Mouse (Mus musculus) stomach, embryonic 15.5 days (tissue): ENCODE data around the gene Mst1. TPM values are rescaled to one million over a fixed set of nuclear protein-coding genes. Genes with fewer than 3 reads are reported as not detected.

Experiments
- ATAC-seq: fragments of 200-750 bp; cut with Nextera tagmentation; 2 replicates; pipeline ENCODE4 v1.8.0; 2017; ENCODE audit warnings: low read depth, moderate number of reproducible peaks, moderate TSS enrichment; ENCODE audit not compliant: insufficient read depth, low FRiP score
- H3K27ac ChIP-seq: fragments of 300-500 bp; sonication (generic); 2 replicates; pipeline ENCODE4 v1.5.1; 2015; ENCODE audit warnings: mild to moderate bottlenecking, inconsistent platforms
- H3K27me3 ChIP-seq: fragments of 300-500 bp; sonication (generic); replicated peaks from 2 replicates; pipeline ENCODE4 v1.6.1; 2015; ENCODE audit warnings: inconsistent platforms
- H3K36me3 ChIP-seq: fragments of 300-500 bp; sonication (generic); 2 replicates; pipeline ENCODE4 v1.6.1; 2015; ENCODE audit warnings: inconsistent platforms
- H3K4me1 ChIP-seq: fragments of 300-500 bp; sonication (generic); 2 replicates; pipeline ENCODE4 v1.6.1; 2015; ENCODE audit warnings: inconsistent platforms
- H3K4me2 ChIP-seq: fragments of 300-500 bp; sonication (generic); 2 replicates; pipeline ENCODE4 v1.6.1; 2015; ENCODE audit warnings: mild to moderate bottlenecking, inconsistent platforms
- H3K4me3 ChIP-seq: fragments of 300-500 bp; sonication (generic); replicated peaks from 2 replicates; pipeline ENCODE4 v1.5.1; 2015; ENCODE audit warnings: inconsistent platforms
- H3K9ac ChIP-seq: fragments of 300-500 bp; sonication (generic); 2 replicates; pipeline ENCODE4 v1.6.1; 2015; ENCODE audit warnings: inconsistent platforms
- H3K9me3 ChIP-seq: fragments of 300-500 bp; sonication (generic); 2 replicates; pipeline ENCODE4 v1.6.1; 2016; ENCODE audit warnings: inconsistent platforms
- WGBS: fragments of 180-500 bp; shearing (Covaris S2); methylation state at CpG from one replicate; pipeline ENCODE4 v1.1.7; 2015; 5-methylcytosine and 5-hydroxymethylcytosine counted together
- polyA plus RNA-seq: library from polyadenylated mRNA; unstranded; fragments of >200 nt; fragmentation: Nextera tagmentation; extraction: Ambion mirVana; gene quantifications from 2 replicates; pipeline ENCODE4 v1.2.1, GENCODE M21; 2015

The Mst1 gene
- polyA plus RNA-seq, 1 experiment from 2014 or later = 7.9 TPM

GRCm38 (mm10) chr9:108107867-108108266, 27.6 kb downstream of the Mst1 start:
- Histone ChIP-seq H3K9me3 (no peaks in the 10 kb centered on the region), H3K36me3 (no peaks in the 10 kb centered on the region), H3K27me3 (no peaks in the 10 kb centered on the region), H3K4me2 (no peak overlapping the region), H3K9ac (no peak overlapping the region), H3K27ac (no peak overlapping the region), H3K4me3 (no peak overlapping the region), H3K4me1 (peaks cover 30% of the 10 kb centered on the region)
- ATAC-seq = no peak
- WGBS = 90% methylated on average over 16 of the region's 16 CpGs

GRCm38 (mm10) chr9:108110160-108110559, 29.9 kb downstream of the Mst1 start:
- 70% methylated on average over 16 of the region's 16 CpGs for WGBS
- H3K27ac ChIP-seq = no peak overlapping the region
- H3K9me3 ChIP-seq = no peaks in the 10 kb centered on the region
- H3K36me3 ChIP-seq = no peaks in the 10 kb centered on the region
- no peak overlapping the region for H3K9ac ChIP-seq
- H3K4me2 ChIP-seq = peak overlapping the region; percentile 82
- 0 out of 2 replicates have a peak, but pooled peaks cover 3% of the 10 kb centered on the region for H3K27me3 ChIP-seq
- peaks cover 24% of the 10 kb centered on the region for H3K4me1 ChIP-seq
- peak; percentile 44; the same call in 1 of the 2 replicates for ATAC-seq
- H3K4me3 ChIP-seq = peak overlapping the region; percentile 34

DNA sequence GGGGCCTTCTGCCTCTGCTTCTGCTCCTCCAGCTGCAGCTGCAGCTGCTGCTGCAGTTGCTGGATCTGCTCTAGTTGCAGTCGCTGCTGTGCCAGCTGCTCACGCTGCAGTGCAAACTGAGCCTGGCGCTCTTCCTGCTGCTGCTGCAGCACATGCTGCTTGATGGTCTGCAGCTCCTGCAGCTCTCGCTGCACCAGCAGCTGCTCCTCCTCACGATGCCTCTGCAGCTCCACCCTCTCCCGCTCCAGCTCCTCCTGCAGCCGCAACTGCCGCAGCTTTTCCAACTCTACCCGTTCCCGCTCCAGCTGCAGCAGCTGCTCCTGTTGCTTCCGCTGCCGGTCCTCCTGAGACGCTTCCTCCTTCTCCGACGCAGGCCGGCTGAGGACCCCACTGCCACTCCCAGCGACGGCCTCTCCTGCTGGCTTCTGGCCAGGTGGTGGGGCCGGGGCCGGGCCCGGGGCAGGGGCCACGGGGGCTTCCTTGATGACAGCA, 30.9 kb downstream of the Mst1 start:
- ATAC-seq = no peak
- peak overlapping the region; percentile 34 for H3K4me3 ChIP-seq
- H3K9ac ChIP-seq = 0 out of 2 replicates have a peak overlapping the region, but pooled peaks have one; percentile 12
- peak overlapping the region; percentile 82 for H3K4me2 ChIP-seq
- H3K36me3 ChIP-seq = no peaks in the 10 kb centered on the region
- H3K9me3 ChIP-seq = no peaks in the 10 kb centered on the region
- 6% methylated on average over 22 of the region's 22 CpGs for WGBS
- H3K4me1 ChIP-seq = peaks cover 19% of the 10 kb centered on the region
- 0 out of 2 replicates have a peak, but pooled peaks cover 3% of the 10 kb centered on the region for H3K27me3 ChIP-seq
- peak overlapping the region; percentile 51 for H3K27ac ChIP-seq

DNA sequence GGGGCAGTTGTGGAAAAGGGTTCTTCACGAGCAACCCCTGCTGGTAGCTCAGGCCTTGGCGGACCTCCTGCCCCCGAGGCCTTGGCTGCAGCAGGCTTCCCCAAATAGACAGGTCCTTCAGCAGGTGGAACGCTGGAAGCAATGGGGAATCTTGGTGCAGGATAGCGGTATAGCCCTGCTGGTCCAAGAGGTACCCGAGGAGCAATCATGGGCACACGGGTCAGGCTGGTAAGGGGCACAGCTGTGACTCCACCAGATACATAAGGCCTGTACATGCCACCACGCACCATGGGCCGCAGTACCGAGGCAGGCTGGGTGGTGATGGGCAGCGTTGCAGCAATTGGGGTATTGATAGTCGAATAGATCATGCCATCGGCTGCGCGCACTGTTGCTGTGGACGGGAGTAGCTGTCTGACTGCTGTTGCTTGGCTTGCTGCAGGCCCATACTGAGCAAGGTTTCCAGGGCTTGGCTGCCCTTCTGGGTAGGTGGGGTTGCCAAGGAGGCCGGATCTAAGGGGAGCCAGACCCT, 31.4 kb downstream of the Mst1 start:
- Histone ChIP-seq H3K9me3 (no peaks in the 10 kb centered on the region), H3K27me3 (0 out of 2 replicates have a peak, but pooled peaks cover 3% of the 10 kb centered on the region), H3K36me3 (no peaks in the 10 kb centered on the region), H3K4me3 (peak overlapping the region; percentile 34), H3K9ac (0 out of 2 replicates have a peak overlapping the region, but pooled peaks have one; percentile 12), H3K27ac (peak overlapping the region; percentile 51), H3K4me2 (peak overlapping the region; percentile 82), H3K4me1 (peaks cover 19% of the 10 kb centered on the region)
- WGBS = 77% methylated on average over 17 of the region's 17 CpGs
- no peak for ATAC-seq

GRCm38 (mm10) chr9:108112719-108113340, 32.6 kb downstream of the Mst1 start:
- no peaks in the 10 kb centered on the region for H3K9me3 ChIP-seq
- H3K4me2 ChIP-seq = no peak overlapping the region
- no peak overlapping the region for H3K27ac ChIP-seq
- 92% methylated on average over 18 of the region's 18 CpGs for WGBS
- H3K4me1 ChIP-seq = peaks cover 19% of the 10 kb centered on the region
- no peak overlapping the region for H3K4me3 ChIP-seq
- H3K36me3 ChIP-seq = no peaks in the 10 kb centered on the region
- H3K27me3 ChIP-seq = 0 out of 2 replicates have a peak, but pooled peaks cover 3% of the 10 kb centered on the region
- no peak overlapping the region for H3K9ac ChIP-seq
- ATAC-seq = no peak

- H3K9ac ChIP-seq = no peak overlapping the region
- WGBS = 65% methylated on average over 43 of the region's 43 CpGs
- ATAC-seq = no peak
- 0 out of 2 replicates have a peak, but pooled peaks cover 3% of the 10 kb centered on the region for H3K27me3 ChIP-seq
- no peaks in the 10 kb centered on the region for H3K9me3 ChIP-seq
- H3K4me1 ChIP-seq = peaks cover 21% of the 10 kb centered on the region
- H3K4me2 ChIP-seq = no peak overlapping the region
- no peak overlapping the region for H3K4me3 ChIP-seq
- H3K27ac ChIP-seq = no peak overlapping the region
- H3K36me3 ChIP-seq = no peaks in the 10 kb centered on the region
Measured at GRCm38 (mm10) chr9:108115290-108116077, 35.2 kb downstream of the Mst1 start.

- Histone ChIP-seq H3K4me1 (peaks cover 11% of the 10 kb centered on the region), H3K27ac (no peak overlapping the region), H3K4me3 (no peak overlapping the region), H3K4me2 (no peak overlapping the region), H3K9ac (no peak overlapping the region), H3K27me3 (0 out of 2 replicates have a peak, but pooled peaks cover 3% of the 10 kb centered on the region), H3K9me3 (no peaks in the 10 kb centered on the region), H3K36me3 (no peaks in the 10 kb centered on the region)
- no peak for ATAC-seq
- WGBS = 56% methylated on average over 4 of the region's 4 CpGs
Measured at GRCm38 (mm10) chr9:108117143-108117542, 36.9 kb downstream of the Mst1 start.

DNA sequence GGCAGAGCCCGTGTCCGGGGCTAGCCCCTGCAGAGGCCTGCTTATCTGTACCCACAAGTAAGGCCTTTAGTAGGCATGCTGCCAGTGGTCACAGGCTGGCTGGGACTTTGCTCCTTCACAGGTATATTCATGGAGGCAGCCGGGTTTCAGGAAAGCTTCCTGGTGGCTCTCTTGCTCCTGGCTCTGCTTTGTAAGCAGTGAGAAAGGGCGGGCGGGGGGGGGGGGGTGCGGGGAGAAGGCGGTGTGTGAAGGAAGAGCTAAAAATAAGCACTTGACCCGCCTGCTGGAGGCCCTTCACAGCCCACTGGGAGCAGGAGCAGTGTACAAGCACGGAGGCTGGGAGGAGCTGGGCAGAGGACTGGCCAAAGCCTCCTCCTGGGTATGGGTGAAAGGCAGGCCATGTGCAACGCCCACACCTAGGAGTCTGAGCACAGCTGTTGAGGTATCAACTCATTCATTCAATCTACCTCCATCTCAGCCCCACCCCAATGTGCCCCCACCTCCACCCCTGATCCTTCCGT, 39.7 kb downstream of the Mst1 start:
- H3K9me3 ChIP-seq = no peaks in the 10 kb centered on the region
- H3K27me3 ChIP-seq = no peaks in the 10 kb centered on the region
- peak overlapping the region; percentile 83 for H3K27ac ChIP-seq
- H3K4me3 ChIP-seq = no peak overlapping the region
- H3K36me3 ChIP-seq = no peaks in the 10 kb centered on the region
- H3K9ac ChIP-seq = no peak overlapping the region
- 20% methylated on average over 11 of the region's 11 CpGs for WGBS
- no peak overlapping the region for H3K4me2 ChIP-seq
- H3K4me1 ChIP-seq = peaks cover 11% of the 10 kb centered on the region
- ATAC-seq = peak; percentile 91

DNA sequence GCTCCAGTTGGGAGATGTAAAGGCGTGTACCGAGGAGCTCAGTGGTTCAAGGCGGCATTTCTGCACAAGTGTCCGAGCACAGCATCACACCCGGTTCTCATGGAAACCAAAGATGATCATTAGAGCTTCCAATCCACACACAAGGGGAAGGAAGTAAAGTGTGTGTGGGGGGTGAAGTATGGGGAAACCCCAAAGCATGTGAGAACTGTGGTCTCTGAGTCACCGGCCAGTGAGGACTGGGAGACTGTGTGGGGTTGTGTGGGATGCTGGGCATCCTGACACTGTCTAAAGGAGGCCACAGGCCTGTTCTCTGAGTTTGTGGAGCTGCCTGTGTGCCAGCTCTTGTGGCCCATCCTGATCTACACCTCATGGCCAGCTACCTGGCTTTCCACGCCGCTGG, 40.4 kb downstream of the Mst1 start:
- H3K27ac ChIP-seq = no peak overlapping the region
- H3K4me3 ChIP-seq = no peak overlapping the region
- H3K4me1 ChIP-seq = peaks cover 11% of the 10 kb centered on the region

DNA sequence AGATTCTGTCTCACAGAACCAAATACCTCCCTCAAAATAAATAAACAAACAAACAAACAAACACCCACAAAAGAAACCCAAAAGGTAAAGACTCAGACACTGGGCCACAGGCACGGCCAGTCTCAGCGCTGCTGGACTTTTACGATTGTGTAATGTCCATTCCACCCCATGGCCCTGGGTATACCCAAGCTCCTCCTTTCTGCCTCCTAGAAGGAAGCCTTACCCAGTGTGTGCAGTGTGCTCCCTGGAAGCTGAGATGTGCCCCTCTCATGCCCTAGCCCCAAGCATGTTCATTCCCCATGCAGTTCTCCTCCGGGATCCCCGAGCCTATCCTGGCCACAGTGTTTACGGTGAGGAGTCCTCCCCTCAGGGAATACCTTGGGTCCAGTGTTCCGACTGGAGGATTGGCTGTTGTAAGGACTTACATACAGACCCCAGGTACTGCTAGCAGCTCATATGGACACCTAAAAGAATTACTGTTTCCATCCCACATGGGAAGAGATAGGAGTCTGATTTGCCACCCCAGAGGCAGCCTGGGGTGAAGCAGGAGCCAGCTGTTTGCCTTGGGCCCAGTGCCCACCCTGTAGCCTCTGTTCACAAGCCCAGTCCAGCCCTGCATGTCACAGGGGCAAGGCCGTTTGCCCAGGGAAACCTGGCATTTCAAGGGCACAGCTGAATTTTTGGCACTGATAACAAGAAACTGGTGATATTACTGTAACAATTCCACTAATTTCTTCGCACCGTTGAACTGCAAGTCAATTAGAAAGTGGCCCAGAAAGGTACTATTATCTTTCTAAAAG, 41.1 kb downstream of the Mst1 start:
- Histone ChIP-seq H3K9ac (no peak overlapping the region), H3K4me1 (peaks cover 11% of the 10 kb centered on the region), H3K36me3 (no peaks in the 10 kb centered on the region), H3K4me2 (no peak overlapping the region), H3K27me3 (no peaks in the 10 kb centered on the region), H3K4me3 (no peak overlapping the region), H3K27ac (no peak overlapping the region), H3K9me3 (no peaks in the 10 kb centered on the region)
- WGBS = 87% methylated on average over 10 of the region's 10 CpGs
- ATAC-seq = no peak

More for the DNA sequence above, 40.4 kb downstream of the Mst1 start:
- Histone ChIP-seq H3K4me2 (no peak overlapping the region), H3K9ac (no peak overlapping the region), H3K9me3 (no peaks in the 10 kb centered on the region), H3K27me3 (no peaks in the 10 kb centered on the region), H3K36me3 (no peaks in the 10 kb centered on the region)
- ATAC-seq = no peak
- WGBS = 82% methylated on average over 8 of the region's 8 CpGs

DNA sequence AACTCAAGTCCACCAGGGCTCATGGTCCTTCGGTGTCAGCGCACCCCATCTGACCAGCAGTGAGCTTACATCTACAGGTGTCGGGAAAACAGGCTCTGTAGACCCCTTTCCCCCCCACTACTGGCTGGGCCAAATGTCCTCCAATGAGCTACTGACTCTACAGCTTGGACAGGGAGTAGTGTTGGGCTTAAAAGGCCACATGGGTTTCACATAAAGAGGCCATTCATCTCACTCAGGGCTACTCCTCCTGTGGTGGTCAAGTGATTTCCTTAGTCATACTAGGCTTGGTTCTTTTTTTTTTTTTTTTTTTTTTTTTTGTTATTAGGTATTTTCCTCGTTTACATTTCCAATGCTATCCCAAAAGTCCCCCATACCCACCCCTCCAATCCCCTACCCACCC, 43.7 kb downstream of the Mst1 start:
- Histone ChIP-seq H3K27me3 (no peaks in the 10 kb centered on the region), H3K27ac (no peak overlapping the region), H3K4me1 (peaks cover 11% of the 10 kb centered on the region), H3K4me2 (no peak overlapping the region), H3K4me3 (no peak overlapping the region), H3K36me3 (no peaks in the 10 kb centered on the region), H3K9ac (no peak overlapping the region), H3K9me3 (no peaks in the 10 kb centered on the region)
- 75% methylated on average over 4 of the region's 4 CpGs for WGBS
- ATAC-seq = no peak
